Mouse (Mus musculus) embryonic facial prominence, embryonic 14.5 days (tissue): ENCODE measurements around the gene Lrrc72. TPM values are rescaled to one million over a fixed set of nuclear protein-coding genes. Genes with fewer than 3 reads are reported as not detected.
A peak's percentile ranks its signal among the peaks of the same experiment; 100 is the strongest.
"Not testable (repeated sequence)": the region's sequence is repeated elsewhere in the genome, so short reads cannot be mapped to it uniquely, and the experiment has no call there.

ENCODE experiments used
- ATAC-seq: fragments of 200-750 bp; cut with Nextera tagmentation; 2 replicates; pipeline ENCODE4 v1.8.0; 2017; ENCODE audit warnings: low read depth, moderate number of reproducible peaks, moderate TSS enrichment
- DNase-seq: peaks from one replicate; pipeline ENCODE4 v3.0.0-alpha.2; 2015; ENCODE audit warnings: low spot score
- H3K27ac ChIP-seq: fragments of 300-500 bp; sonication (generic); replicated peaks from 2 replicates; pipeline ENCODE4 v1.5.1; 2014; ENCODE audit warnings: low read depth, mild to moderate bottlenecking, low read length, moderate library complexity
- H3K27me3 ChIP-seq: fragments of 300-500 bp; sonication (generic); replicated peaks from 2 replicates; pipeline ENCODE4 v1.6.1; 2014; ENCODE audit warnings: low read length; ENCODE audit not compliant: control insufficient read depth, insufficient read depth
- H3K36me3 ChIP-seq: fragments of 300-500 bp; sonication (generic); 2 replicates; pipeline ENCODE4 v1.6.1; 2014; ENCODE audit warnings: low read length, mixed read lengths; ENCODE audit not compliant: control insufficient read depth, insufficient read depth
- H3K4me1 ChIP-seq: fragments of 300-500 bp; sonication (generic); 2 replicates; pipeline ENCODE4 v1.6.1; 2014; ENCODE audit warnings: antibody characterized with exemption, low read length; ENCODE audit not compliant: control insufficient read depth, insufficient read depth
- H3K4me2 ChIP-seq: fragments of 300-500 bp; sonication (generic); 2 replicates; pipeline ENCODE4 v1.6.1; 2014; ENCODE audit warnings: low read depth, mild to moderate bottlenecking, low read length, moderate library complexity, mixed read lengths
- H3K4me3 ChIP-seq: fragments of 300-500 bp; sonication (generic); 2 replicates; pipeline ENCODE4 v1.5.1; 2014; ENCODE audit warnings: low read depth, mild to moderate bottlenecking, low read length
- H3K9ac ChIP-seq: fragments of 300-500 bp; sonication (generic); 2 replicates; pipeline ENCODE4 v1.6.1; 2014; ENCODE audit warnings: low read depth, mild to moderate bottlenecking, low read length, moderate library complexity, mixed read lengths
- H3K9me3 ChIP-seq: fragments of 300-500 bp; sonication (generic); 2 replicates; pipeline ENCODE4 v1.6.1; 2016; ENCODE audit warnings: low read length; ENCODE audit not compliant: control insufficient read depth
- WGBS: fragments of 180-500 bp; shearing (Covaris S2); extraction: QIAGEN DNeasy Blood & Tissue Kit; methylation state at CpG from one replicate; pipeline ENCODE4 v1.1.7; 2014; 5-methylcytosine and 5-hydroxymethylcytosine counted together
- polyA plus RNA-seq: library from polyadenylated mRNA; unstranded; fragments of >200 nt; fragmentation: Nextera tagmentation; extraction: Ambion mirVana; gene quantifications from 2 replicates; pipeline ENCODE4 v1.2.1, GENCODE M21; 2014

Lrrc72 gene
- polyA plus RNA-seq, 1 experiment from 2014 or later: not detected

DNA sequence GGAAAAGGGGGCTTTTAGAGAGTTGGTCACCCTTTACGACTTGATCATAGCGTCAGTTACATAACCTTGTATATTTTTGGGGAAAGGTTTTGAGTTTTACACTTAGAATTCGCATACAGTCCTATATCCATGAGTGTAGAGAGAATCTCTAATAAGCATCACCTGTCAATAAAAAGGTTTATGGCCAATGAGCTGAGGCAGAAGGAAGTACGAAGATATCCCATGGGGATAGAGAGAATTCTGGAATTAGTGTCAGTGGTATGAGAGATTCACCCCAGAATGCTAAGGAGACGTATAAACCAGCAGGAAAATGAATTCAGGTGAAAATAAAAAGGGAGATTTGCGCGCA lies 45.4 kb downstream of the Lrrc72 start:
- Histone ChIP-seq H3K9me3 (no peaks in the 10 kb centered on the region), H3K4me3 (no peak overlapping the region), H3K9ac (no peak overlapping the region), H3K4me2 (no peak overlapping the region), H3K4me1 (no peaks in the 10 kb centered on the region), H3K36me3 (no peaks in the 10 kb centered on the region), H3K27me3 (no peaks in the 10 kb centered on the region), H3K27ac (no peak overlapping the region)
- ATAC-seq (no peak), DNase-seq (no peak)
- 86% methylated on average over 7 of the region's 7 CpGs for WGBS

- no peaks in the 10 kb centered on the region for H3K36me3 ChIP-seq
- H3K4me3 ChIP-seq: no peak overlapping the region
- DNase-seq (peak; percentile 83), ATAC-seq (peak; percentile 89)
- no peak overlapping the region for H3K9ac ChIP-seq
- no peak overlapping the region for H3K4me2 ChIP-seq
- 64% methylated on average over 9 of the region's 9 CpGs for WGBS
- H3K9me3 ChIP-seq: no peaks in the 10 kb centered on the region
- H3K4me1 ChIP-seq: no peaks in the 10 kb centered on the region
- H3K27me3 ChIP-seq: no peaks in the 10 kb centered on the region
- H3K27ac ChIP-seq: no peak overlapping the region
Observed at GRCm38 (mm10) chr12:36207072-36207799, 46.0 kb downstream of the Lrrc72 start.

- H3K36me3 ChIP-seq, H3K4me1 ChIP-seq, H3K27ac ChIP-seq, H3K9me3 ChIP-seq, H3K4me2 ChIP-seq, H3K9ac ChIP-seq, H3K27me3 ChIP-seq, DNase-seq, H3K4me3 ChIP-seq, ATAC-seq: not testable (repeated sequence)
- WGBS: 63% methylated on average over 5 of the region's 5 CpGs
Observed at GRCm38 (mm10) chr12:36205579-36206119, 47.5 kb downstream of the Lrrc72 start.

GRCm38 (mm10) chr12:36194976-36195375 lies 58.2 kb downstream of the Lrrc72 start:
- 91% methylated on average over 7 of the region's 7 CpGs for WGBS
- Histone ChIP-seq H3K4me1 (no peaks in the 10 kb centered on the region), H3K4me2 (no peak overlapping the region), H3K27ac (no peak overlapping the region), H3K9me3 (peaks cover 26% of the 10 kb centered on the region), H3K4me3 (no peak overlapping the region), H3K36me3 (peaks cover 80% of the 10 kb centered on the region), H3K9ac (no peak overlapping the region), H3K27me3 (no peaks in the 10 kb centered on the region)
- ATAC-seq (no peak), DNase-seq (no peak)

GRCm38 (mm10) chr12:36190343-36190742 lies 62.9 kb downstream of the Lrrc72 start:
- 94% methylated on average over 5 of the region's 5 CpGs for WGBS
- peaks cover 87% of the 10 kb centered on the region for H3K36me3 ChIP-seq
- H3K4me1 ChIP-seq: no peaks in the 10 kb centered on the region

GRCm38 (mm10) chr12:36189610-36190009 lies 63.6 kb downstream of the Lrrc72 start:
- DNase-seq (no peak), ATAC-seq (no peak)
- no peak overlapping the region for H3K27ac ChIP-seq
- H3K9ac ChIP-seq: no peak overlapping the region
- WGBS: 98% methylated on average over 3 of the region's 3 CpGs
- H3K36me3 ChIP-seq: peaks cover 79% of the 10 kb centered on the region
- H3K4me2 ChIP-seq: no peak overlapping the region
- H3K4me3 ChIP-seq: no peak overlapping the region
- no peaks in the 10 kb centered on the region for H3K9me3 ChIP-seq
- no peaks in the 10 kb centered on the region for H3K27me3 ChIP-seq
- no peaks in the 10 kb centered on the region for H3K4me1 ChIP-seq

More at GRCm38 (mm10) chr12:36190343-36190742, 62.9 kb downstream of the Lrrc72 start:
- no peaks in the 10 kb centered on the region for H3K27me3 ChIP-seq
- H3K27ac ChIP-seq: no peak overlapping the region
- no peak overlapping the region for H3K4me3 ChIP-seq
- no peak overlapping the region for H3K4me2 ChIP-seq
- no peak for DNase-seq
- H3K9ac ChIP-seq: no peak overlapping the region
- no peak for ATAC-seq
- H3K9me3 ChIP-seq: no peaks in the 10 kb centered on the region

- Histone ChIP-seq H3K27ac (no peak overlapping the region), H3K4me1 (no peaks in the 10 kb centered on the region), H3K9ac (no peak overlapping the region), H3K36me3 (peaks cover 84% of the 10 kb centered on the region), H3K4me3 (no peak overlapping the region), H3K9me3 (no peaks in the 10 kb centered on the region), H3K4me2 (no peak overlapping the region), H3K27me3 (no peaks in the 10 kb centered on the region)
- no peak for ATAC-seq
- WGBS: 62% methylated on average over 6 of the region's 6 CpGs
- no peak for DNase-seq
Observed at GRCm38 (mm10) chr12:36187081-36187480, 66.1 kb downstream of the Lrrc72 start.

- peak; percentile 55; the same call in 1 of the 2 replicates for ATAC-seq
- H3K36me3 ChIP-seq: peaks cover 47% of the 10 kb centered on the region
- WGBS: 76% methylated on average over 6 of the region's 6 CpGs
Observed at GRCm38 (mm10) chr12:36182570-36182969, 70.6 kb downstream of the Lrrc72 start.

GRCm38 (mm10) chr12:36177227-36177626 lies 76.0 kb downstream of the Lrrc72 start:
- Histone ChIP-seq H3K9ac (no peak overlapping the region), H3K36me3 (peaks cover 49% of the 10 kb centered on the region), H3K27ac (no peak overlapping the region), H3K27me3 (no peaks in the 10 kb centered on the region), H3K4me3 (no peak overlapping the region), H3K4me2 (no peak overlapping the region), H3K9me3 (no peaks in the 10 kb centered on the region), H3K4me1 (no peaks in the 10 kb centered on the region)
- DNase-seq (no peak), ATAC-seq (no peak)
- WGBS: 93% methylated on average over 5 of the region's 5 CpGs

More at GRCm38 (mm10) chr12:36182570-36182969, 70.6 kb downstream of the Lrrc72 start:
- Histone ChIP-seq H3K27me3 (no peaks in the 10 kb centered on the region), H3K9me3 (no peaks in the 10 kb centered on the region), H3K9ac (no peak overlapping the region), H3K4me3 (no peak overlapping the region), H3K4me1 (no peaks in the 10 kb centered on the region), H3K4me2 (no peak overlapping the region), H3K27ac (no peak overlapping the region)
- DNase-seq: peak; percentile 30
